Mouse (Mus musculus) CH12.LX (cell line): ENCODE data around the gene Luc7l. TPM values are rescaled to one million over a fixed set of nuclear protein-coding genes. Genes with fewer than 3 reads are reported as not detected.
A peak's percentile ranks its signal among the peaks of the same experiment; 100 is the strongest.

ENCODE experiments used
- DNase-seq: peaks from one replicate; pipeline ENCODE4 v3.0.0-alpha.2; 2013; ENCODE audit errors: extremely low read depth
- H3K27ac ChIP-seq: 2 replicates; pipeline ENCODE4 v1.5.1; 2012; ENCODE audit warnings: low read depth, mild to moderate bottlenecking, control low read depth, moderate library complexity; ENCODE audit not compliant: insufficient read depth
- H3K27me3 ChIP-seq: replicated peaks from 2 replicates; pipeline ENCODE3; 2012; ENCODE audit warnings: inconsistent platforms
- H3K36me3 ChIP-seq, 2 experiments: replicated peaks in 1 of 2; 2 replicates each; pipeline versions ENCODE3 to v1.6.1; 2012; ENCODE audit warnings: inconsistent platforms in 1 of 2, low read length in 1 of 2, mild to moderate bottlenecking in 1 of 2, mixed read lengths in 1 of 2, moderate library complexity in 1 of 2; ENCODE audit not compliant: control insufficient read depth in 1 of 2, insufficient read depth in 1 of 2
- H3K4me1 ChIP-seq, 2 experiments: 2 replicates each; pipeline ENCODE4 v1.6.1; 2012; ENCODE audit warnings: inconsistent platforms in 1 of 2, moderate library complexity in 1 of 2; ENCODE audit not compliant: insufficient read depth in 2 of 2, control insufficient read depth in 1 of 2
- H3K4me2 ChIP-seq: 2 replicates; pipeline ENCODE4 v1.6.1; 2012; ENCODE audit warnings: low read depth, mild to moderate bottlenecking, control low read depth; ENCODE audit not compliant: poor library complexity, insufficient read depth, severe bottlenecking
- H3K4me3 ChIP-seq, 3 experiments: fragments of 150-350 bp in 1 of 3; sonication (generic) in 1 of 3; replicated peaks in 1 of 3; 2 replicates each; pipeline versions ENCODE3 to v1.5.1; 2011 to 2012; ENCODE audit warnings: low read depth in 2 of 3, low read length in 2 of 3, mild to moderate bottlenecking in 2 of 3, moderate library complexity in 2 of 3, control low read depth in 1 of 3, improper control_type of control experiment in 1 of 3, inconsistent platforms in 1 of 3, mixed read lengths in 1 of 3; ENCODE audit not compliant: poor library complexity in 1 of 3
- H3K79me2 ChIP-seq: replicated peaks from 2 replicates; pipeline ENCODE4 v1.6.1; 2012; ENCODE audit warnings: mild to moderate bottlenecking, moderate library complexity; ENCODE audit not compliant: control insufficient read depth, poor library complexity, insufficient read depth, severe bottlenecking; ENCODE audit errors: extremely low read depth
- H3K9ac ChIP-seq: 2 replicates; pipeline ENCODE4 v1.6.1; 2012; ENCODE audit warnings: low read depth, mild to moderate bottlenecking, control low read depth, moderate library complexity; ENCODE audit not compliant: insufficient read depth
- H3K9me3 ChIP-seq: replicated peaks from 2 replicates; pipeline ENCODE3; 2012; ENCODE audit warnings: low read length, inconsistent platforms, mixed read lengths
- BHLHE40 ChIP-seq: IDR thresholded peaks from 2 replicates; pipeline ENCODE4 v1.6.1; 2011; ENCODE audit warnings: mild to moderate bottlenecking, low read depth, low read length, improper control_type of control experiment
- CHD1 ChIP-seq: IDR thresholded peaks from 2 replicates; pipeline ENCODE4 v1.6.1; 2012; ENCODE audit warnings: low read depth, low read length, improper control_type of control experiment, inconsistent platforms
- CHD2 ChIP-seq: IDR thresholded peaks from 2 replicates; pipeline ENCODE4 v1.6.1; 2011; ENCODE audit warnings: low read length, improper control_type of control experiment
- CTCF ChIP-seq, 2 experiments: IDR thresholded peaks in 1 of 2; conservative IDR thresholded peaks in 1 of 2; 2 replicates each; pipeline ENCODE4 v1.5.1; 2011 to 2012; ENCODE audit warnings: low read depth in 2 of 2, low read length in 2 of 2, improper control_type of control experiment in 1 of 2, inconsistent platforms in 1 of 2, mild to moderate bottlenecking in 1 of 2, moderate library complexity in 1 of 2
- E2F4 ChIP-seq: IDR thresholded peaks from 2 replicates; pipeline ENCODE4 v1.6.1; 2011; ENCODE audit warnings: low read depth, low read length, improper control_type of control experiment; ENCODE audit not compliant: insufficient replicate concordance
- ELF1 ChIP-seq: IDR thresholded peaks from 2 replicates; pipeline ENCODE4 v1.6.1; 2014; ENCODE audit warnings: low read depth, mild to moderate bottlenecking, inconsistent platforms, low read length, improper control_type of control experiment
- EP300 ChIP-seq: IDR thresholded peaks from 2 replicates; pipeline ENCODE4 v1.6.1; 2011; ENCODE audit warnings: low read length, improper control_type of control experiment
- ETS1 ChIP-seq: conservative IDR thresholded peaks from 2 replicates; pipeline ENCODE4 v1.6.1; 2012; ENCODE audit warnings: low read depth, mild to moderate bottlenecking, inconsistent platforms, low read length, improper control_type of control experiment, moderate library complexity
- GABPA ChIP-seq: IDR thresholded peaks from 2 replicates; pipeline ENCODE4 v1.6.1; 2012; ENCODE audit warnings: low read depth, low read length, improper control_type of control experiment, inconsistent platforms; ENCODE audit not compliant: insufficient replicate concordance
- HCFC1 ChIP-seq: IDR thresholded peaks from 2 replicates; pipeline ENCODE4 v1.6.1; 2012; ENCODE audit warnings: low read depth, mild to moderate bottlenecking, inconsistent platforms, low read length, improper control_type of control experiment
- IRF4 ChIP-seq: IDR thresholded peaks from 2 replicates; pipeline ENCODE4 v1.6.1; 2014; ENCODE audit warnings: low read depth, mild to moderate bottlenecking, inconsistent platforms, low read length, improper control_type of control experiment
- JUN ChIP-seq: IDR thresholded peaks from 2 replicates; pipeline ENCODE4 v1.6.1; 2011; ENCODE audit warnings: low read depth, mild to moderate bottlenecking, low read length, improper control_type of control experiment, moderate library complexity; ENCODE audit not compliant: insufficient read depth
- JUND ChIP-seq: conservative IDR thresholded peaks from 2 replicates; pipeline ENCODE4 v1.6.1; 2011; ENCODE audit warnings: low read depth, low read length, improper control_type of control experiment
- KAT2A ChIP-seq: IDR thresholded peaks from 2 replicates; pipeline ENCODE4 v1.6.1; 2012; ENCODE audit warnings: low read length, improper control_type of control experiment, inconsistent platforms; ENCODE audit not compliant: insufficient replicate concordance
- MAFK ChIP-seq: IDR thresholded peaks from 2 replicates; pipeline ENCODE4 v1.6.1; 2011; ENCODE audit warnings: low read length, improper control_type of control experiment; ENCODE audit not compliant: insufficient replicate concordance
- MAX ChIP-seq: IDR thresholded peaks from 2 replicates; pipeline ENCODE4 v1.6.1; 2011; ENCODE audit warnings: low read length, improper control_type of control experiment
- MAZ ChIP-seq: IDR thresholded peaks from 2 replicates; pipeline ENCODE4 v1.6.1; 2012; ENCODE audit warnings: low read depth, mild to moderate bottlenecking, inconsistent platforms, low read length, improper control_type of control experiment, moderate library complexity
- MEF2A ChIP-seq: IDR thresholded peaks from 2 replicates; pipeline ENCODE4 v1.6.1; 2014; ENCODE audit warnings: low read depth, mild to moderate bottlenecking, inconsistent platforms, low read length, improper control_type of control experiment, borderline replicate concordance
- MXI1 ChIP-seq: IDR thresholded peaks from 2 replicates; pipeline ENCODE4 v1.6.1; 2011; ENCODE audit warnings: mild to moderate bottlenecking, low read depth, low read length, improper control_type of control experiment
- MYC ChIP-seq: IDR thresholded peaks from 2 replicates; pipeline ENCODE4 v1.6.1; 2011; ENCODE audit warnings: low read depth, mild to moderate bottlenecking, improper control_type of control experiment, low read length
- NELFE ChIP-seq: IDR thresholded peaks from 2 replicates; pipeline ENCODE4 v1.6.1; 2011; ENCODE audit warnings: low read depth, low read length, improper control_type of control experiment
- NRF1 ChIP-seq: IDR thresholded peaks from 2 replicates; pipeline ENCODE4 v1.6.1; 2014; ENCODE audit warnings: low read depth, mild to moderate bottlenecking, inconsistent platforms, low read length, improper control_type of control experiment, moderate library complexity
- PAX5 ChIP-seq: IDR thresholded peaks from 2 replicates; pipeline ENCODE4 v1.6.1; 2012; ENCODE audit warnings: low read length, inconsistent platforms, mixed read lengths
- POLR2A ChIP-seq: IDR thresholded peaks from 2 replicates; pipeline ENCODE4 v1.6.1; 2011; ENCODE audit warnings: low read depth, mild to moderate bottlenecking, improper control_type of control experiment, low read length
- POLR2AphosphoS2 ChIP-seq: IDR thresholded peaks from 2 replicates; pipeline ENCODE4 v1.6.1; 2011; ENCODE audit warnings: low read depth, low read length, improper control_type of control experiment
- RAD21 ChIP-seq: IDR thresholded peaks from 2 replicates; pipeline ENCODE4 v1.6.1; 2011; ENCODE audit warnings: low read depth, mild to moderate bottlenecking, low read length, improper control_type of control experiment, moderate library complexity
- RCOR1 ChIP-seq: conservative IDR thresholded peaks from 2 replicates; pipeline ENCODE4 v1.6.1; 2012; ENCODE audit warnings: low read depth, mild to moderate bottlenecking, inconsistent platforms, low read length, improper control_type of control experiment
- SIN3A ChIP-seq: IDR thresholded peaks from 2 replicates; pipeline ENCODE4 v1.6.1; 2012; ENCODE audit warnings: low read length, improper control_type of control experiment, inconsistent platforms
- SMC3 ChIP-seq: IDR thresholded peaks from 2 replicates; pipeline ENCODE4 v1.6.1; 2011; ENCODE audit warnings: low read depth, low read length, improper control_type of control experiment
- TBP ChIP-seq: conservative IDR thresholded peaks from 2 replicates; pipeline ENCODE4 v1.6.1; 2011; ENCODE audit warnings: low read depth, low read length, improper control_type of control experiment
- TCF12 ChIP-seq: IDR thresholded peaks from 2 replicates; pipeline ENCODE4 v1.6.1; 2014; ENCODE audit warnings: low read depth, mild to moderate bottlenecking, inconsistent platforms, low read length, improper control_type of control experiment
- UBTF ChIP-seq: IDR thresholded peaks from 2 replicates; pipeline ENCODE4 v1.6.1; 2012; ENCODE audit warnings: low read depth, mild to moderate bottlenecking, inconsistent platforms, low read length, improper control_type of control experiment, moderate library complexity
- USF1 ChIP-seq: IDR thresholded peaks from 2 replicates; pipeline ENCODE4 v1.6.1; 2014; ENCODE audit warnings: low read depth, mild to moderate bottlenecking, inconsistent platforms, low read length, improper control_type of control experiment
- USF2 ChIP-seq: conservative IDR thresholded peaks from 2 replicates; pipeline ENCODE4 v1.6.1; 2011; ENCODE audit warnings: low read depth, low read length, improper control_type of control experiment
- ZC3H11A ChIP-seq: IDR thresholded peaks from 2 replicates; pipeline ENCODE4 v1.6.1; 2012; ENCODE audit warnings: low read depth, mild to moderate bottlenecking, inconsistent platforms, low read length, improper control_type of control experiment
- ZKSCAN1 ChIP-seq: IDR thresholded peaks from 2 replicates; pipeline ENCODE4 v1.6.1; 2012; ENCODE audit warnings: low read depth, inconsistent platforms, low read length, improper control_type of control experiment, borderline replicate concordance
- ZMIZ1 ChIP-seq: IDR thresholded peaks from 2 replicates; pipeline ENCODE4 v1.6.1; 2012; ENCODE audit warnings: low read depth, mild to moderate bottlenecking, inconsistent platforms, low read length, improper control_type of control experiment
- ZNF384 ChIP-seq: IDR thresholded peaks from 2 replicates; pipeline ENCODE4 v1.6.1; 2012; ENCODE audit warnings: low read depth, low read length, improper control_type of control experiment, inconsistent platforms
- dilution Hi-C: fragments of 300-500 bp; cut with MboI; formaldehyde crosslinking; loops from 2 replicates; pipeline ENCODE4 v1.14.3; 2020; ENCODE audit warnings: low sequenced_read_pairs; ENCODE audit not compliant: extremely low pct_unique_long_range_greater_than_20kb, extremely low pct_ligation_motif_present
- in situ Hi-C: fragments of 300-500 bp; cut with MboI; formaldehyde crosslinking; loops from 3 replicates; pipeline ENCODE4 v1.14.3; 2019; ENCODE audit warnings: low sequenced_read_pairs, low pct_ligation_motif_present, low pct_unique_long_range_greater_than_20kb, mixed read lengths
- polyA plus RNA-seq: library from polyadenylated mRNA; unstranded; fragments of >175 nt; gene quantifications from 2 replicates; pipeline ENCODE4 v1.2.1, GENCODE M21; 2012; ENCODE audit warnings: low read depth; ENCODE audit not compliant: insufficient read length
- total RNA-seq, 2 experiments: library from RNA; depleted of rRNA; stranded (reverse); fragments of 300-350 nt in 1 of 2; fragments of >200 nt in 1 of 2; gene quantifications; 2 replicates each; pipeline ENCODE4 v1.2.3; 2012 to 2014

The Luc7l gene
- 46.1 and 63.0 TPM in 2 replicates for total RNA-seq (2012; rRNA removed)
- total RNA-seq (2014; rRNA removed): 70.2 and 75.9 TPM in 2 replicates
- 68.6 and 76.0 TPM in 2 replicates for polyA plus RNA-seq

DNA sequence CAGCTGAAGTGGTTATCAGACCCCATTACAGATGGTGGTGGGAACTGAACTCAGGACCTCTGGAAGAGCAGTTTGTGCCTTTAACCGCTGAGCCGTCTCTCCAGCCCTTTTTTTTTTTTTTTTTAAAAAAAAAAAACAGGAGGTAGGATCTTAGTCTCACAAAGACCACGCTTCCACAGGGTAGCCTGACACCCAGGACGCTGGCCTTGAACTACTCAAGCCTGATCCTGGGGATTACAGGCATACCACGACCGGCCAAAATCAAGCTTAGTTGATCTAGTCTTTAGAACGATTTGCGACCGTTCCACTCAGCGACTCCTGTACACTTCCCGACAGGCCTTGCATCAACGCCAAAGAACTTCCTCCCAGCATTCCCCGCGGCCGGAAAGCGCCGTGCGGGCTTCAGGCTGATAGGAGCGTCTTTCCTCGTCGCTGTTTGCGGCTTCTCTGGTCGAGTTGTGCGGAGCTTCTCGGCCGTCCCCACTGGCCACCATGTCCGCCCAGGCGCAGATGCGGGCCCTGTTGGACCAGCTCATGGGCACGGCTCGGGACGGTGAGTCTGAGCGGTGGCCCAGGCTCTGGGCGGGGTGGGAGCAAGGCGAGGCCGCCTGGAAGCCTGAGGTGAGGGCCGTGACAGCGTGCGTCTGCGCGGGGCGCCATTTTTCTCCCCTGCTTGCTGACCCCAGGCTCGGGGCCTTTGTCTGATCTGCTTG is at the start of gene Luc7l:
Gene Luc7l, plus strand, starts transcription at position 358 of the 713 bp plus-strand sequence.
- peak within 1 kb of the TSS; percentile 75 for H3K27ac ChIP-seq
- no peaks in the 10 kb centered on the region for H3K9me3 ChIP-seq
- DNase-seq: peak; percentile 89
- in situ Hi-C loops (no loop called here), dilution Hi-C loops (no loop called here)
- H3K4me2 ChIP-seq: peak within 1 kb of the TSS; percentile 94
- peaks cover 4% of the 10 kb centered on the region for H3K27me3 ChIP-seq
- peak within 1 kb of the TSS; percentile 88 to 94 (median 89) for H3K4me3 ChIP-seq
- peak within 1 kb of the TSS; percentile 84 for H3K9ac ChIP-seq
- peak; percentile 86 for TF ChIP-seq TCF12
- no peak for TF ChIP-seq EP300
- 0 out of 2 replicates have a peak, but pooled peaks have one; percentile 27 for TF ChIP-seq SIN3A
- TF ChIP-seq MYC: peak; percentile 46; the same call in 1 of the 2 replicates
- TF ChIP-seq NRF1: peak; percentile 81
- no peak for TF ChIP-seq USF1
- no peak for TF ChIP-seq JUN
- TF ChIP-seq MAX: peak; percentile 46; the same call in 1 of the 2 replicates
- TF ChIP-seq IRF4: no peak
- TF ChIP-seq MAFK: no peak
- no peak for TF ChIP-seq SMC3
- TF ChIP-seq ZKSCAN1: no peak
- no peak for TF ChIP-seq CTCF (conservative IDR thresholded peaks at IDR 0.05 in 1 of 2, IDR thresholded peaks at IDR 0.05 in 1 of 2; ENCODE audit: low read depth in 2 of 2, low read length in 2 of 2)
- TF ChIP-seq MEF2A: no peak
- TF ChIP-seq ELF1: peak; percentile 81
- TF ChIP-seq HCFC1: peak; percentile 93
- TF ChIP-seq BHLHE40: no peak
- TF ChIP-seq NELFE: peak; percentile 96
- no peak for TF ChIP-seq RCOR1
- no peak for TF ChIP-seq CHD1
- no peak for TF ChIP-seq MAZ
- peak; percentile 90; the same call in 1 of the 2 replicates for TF ChIP-seq KAT2A
- no peak for TF ChIP-seq ETS1
- peak; percentile 89 for TF ChIP-seq ZNF384
- peak; percentile 77; the same call in 1 of the 2 replicates for TF ChIP-seq ZMIZ1
- TF ChIP-seq PAX5: no peak
- TF ChIP-seq POLR2A: peak; percentile 99
- TF ChIP-seq RAD21: no peak
- TF ChIP-seq MXI1: no peak
- TF ChIP-seq CHD2: no peak
- TF ChIP-seq POLR2AphosphoS2: peak; percentile 45; the same call in 1 of the 2 replicates
- TF ChIP-seq JUND: no peak
- TF ChIP-seq TBP: peak; percentile 87
- no peak; the same call in 1 of the 2 replicates for TF ChIP-seq GABPA
- TF ChIP-seq ZC3H11A: no peak
- TF ChIP-seq USF2: no peak
- TF ChIP-seq E2F4: no peak
- TF ChIP-seq UBTF: 0 out of 2 replicates have a peak, but pooled peaks have one; percentile 55
- peaks cover 2 to 17% of the 10 kb centered on the region in 2 experiments; a peak in 3 of 4 replicates for H3K4me1 ChIP-seq
- H3K36me3 ChIP-seq: peaks cover 10 to 24% of the 10 kb centered on the region in 2 experiments
- peaks cover 42% of the 10 kb centered on the region for H3K79me2 ChIP-seq
